Mouse (Mus musculus) layer of hippocampus, postnatal 25 days (tissue): ENCODE results near the gene Nvl. TPM values are rescaled to one million over a fixed set of nuclear protein-coding genes. Genes with fewer than 3 reads are reported as not detected.

Experiments
- DNase-seq, 2 experiments: peaks; one replicate each; pipeline ENCODE4 v3.0.0; 2022; ENCODE audit warnings: mixed read lengths in 2 of 2, low spot score in 1 of 2; ENCODE audit errors: extremely low spot score in 1 of 2
- total RNA-seq, 2 experiments: library from RNA; stranded (reverse); gene quantifications; 2 replicates each; pipeline ENCODE4 v1.2.3; 2021

The Nvl gene
- total RNA-seq, 2 experiments from 2014 or later = 25.1 to 34.5 TPM

DNA sequence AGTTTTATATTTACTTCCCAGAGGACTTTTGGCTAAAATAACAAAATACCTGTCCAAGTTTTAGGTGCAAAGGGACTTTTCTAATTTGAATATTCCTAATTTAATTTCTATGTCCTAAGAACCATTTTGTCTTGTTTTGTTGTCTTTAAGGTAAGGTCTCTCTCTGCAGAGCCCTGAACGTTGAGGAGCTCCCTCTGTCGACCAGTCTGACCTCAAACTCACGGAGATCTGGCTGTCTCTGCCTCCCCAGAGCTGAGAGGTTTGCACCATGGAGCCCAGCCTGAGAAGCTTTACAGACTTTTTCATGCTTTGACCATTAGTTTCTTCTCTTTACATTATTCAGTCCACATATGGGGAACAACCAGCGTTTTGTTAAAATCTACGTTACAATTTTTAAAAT, 70.9 kb downstream of the Nvl start:
- DNase-seq = no peak

DNA sequence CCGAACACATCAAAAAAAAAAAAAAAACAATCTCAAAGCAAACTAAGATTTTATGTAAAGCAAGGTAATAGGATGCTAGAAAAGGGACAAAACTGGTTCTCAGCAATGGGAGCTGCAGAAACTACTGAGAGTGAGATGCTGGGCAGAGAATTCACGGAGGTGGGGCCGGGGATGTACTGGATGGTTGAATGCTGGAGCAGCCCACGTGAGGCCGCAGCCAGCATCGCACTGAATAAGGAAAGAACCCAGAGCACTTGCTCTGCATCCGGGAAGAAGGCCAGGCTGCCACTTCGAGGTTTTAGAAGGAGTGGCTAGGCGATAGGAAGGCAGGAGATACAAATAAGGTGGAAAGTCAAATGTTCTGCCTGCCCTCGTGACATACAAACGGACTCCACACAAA, 74.3 kb downstream of the Nvl start:
- DNase-seq = no peak

DNA sequence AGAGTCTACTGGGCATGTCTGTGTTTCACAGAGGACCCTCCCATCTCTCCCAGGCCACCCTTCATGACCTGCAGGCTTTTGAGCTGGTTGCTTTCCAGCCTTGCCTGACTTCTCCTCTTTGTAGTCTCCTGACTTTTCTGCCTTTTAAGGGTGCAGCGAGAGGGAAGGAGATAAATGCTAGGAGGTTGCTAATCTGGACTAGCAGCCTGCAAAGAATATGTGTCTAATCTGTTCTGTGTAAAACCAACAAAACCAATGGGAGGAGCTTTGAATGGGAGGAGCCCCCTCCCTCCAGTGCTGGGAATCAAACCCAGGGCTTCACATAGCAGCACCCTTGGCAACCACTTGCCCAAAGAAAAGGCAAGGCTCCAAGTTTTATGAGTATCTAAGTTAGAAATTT, 75.7 kb downstream of the Nvl start:
- DNase-seq = no peak

DNA sequence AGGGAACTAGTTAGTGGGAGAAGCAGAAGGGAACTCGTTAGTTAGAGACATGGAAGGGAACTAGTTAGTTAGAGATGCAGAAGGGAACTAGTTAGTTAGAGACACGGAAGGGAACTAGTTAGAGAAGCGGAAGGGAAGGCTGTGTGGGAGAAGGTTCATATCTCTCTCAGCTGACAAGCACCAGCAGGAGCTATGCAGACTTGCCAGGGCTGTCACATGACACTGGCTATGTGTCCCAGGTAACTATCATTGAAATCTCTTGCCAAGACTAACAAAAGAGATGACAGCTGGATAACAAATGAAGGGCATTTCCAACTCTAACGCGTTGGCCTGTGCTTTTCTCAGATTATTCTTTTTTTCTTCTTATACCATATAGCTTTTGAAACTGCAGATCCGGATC, 79.4 kb downstream of the Nvl start:
- DNase-seq = no peak

DNA sequence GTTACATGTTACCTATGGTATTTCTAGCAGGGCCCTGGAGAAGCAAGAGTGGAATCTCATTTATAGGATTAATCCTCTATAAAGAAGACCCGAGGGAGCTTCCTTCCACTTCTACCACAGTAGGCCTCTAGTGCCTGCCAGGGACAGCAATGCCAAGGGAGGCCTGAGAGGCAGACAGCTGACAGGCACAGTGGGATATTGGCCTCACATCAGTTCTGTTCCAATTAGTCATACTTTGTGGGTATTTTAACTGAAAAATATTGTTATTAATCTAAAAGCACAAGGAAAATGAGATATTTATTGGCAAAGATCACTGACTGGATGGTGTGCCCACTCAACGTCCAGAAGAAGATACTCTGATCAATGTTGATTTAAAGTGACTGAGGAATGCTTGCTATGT, 80.0 kb downstream of the Nvl start:
- DNase-seq = no peak

DNA sequence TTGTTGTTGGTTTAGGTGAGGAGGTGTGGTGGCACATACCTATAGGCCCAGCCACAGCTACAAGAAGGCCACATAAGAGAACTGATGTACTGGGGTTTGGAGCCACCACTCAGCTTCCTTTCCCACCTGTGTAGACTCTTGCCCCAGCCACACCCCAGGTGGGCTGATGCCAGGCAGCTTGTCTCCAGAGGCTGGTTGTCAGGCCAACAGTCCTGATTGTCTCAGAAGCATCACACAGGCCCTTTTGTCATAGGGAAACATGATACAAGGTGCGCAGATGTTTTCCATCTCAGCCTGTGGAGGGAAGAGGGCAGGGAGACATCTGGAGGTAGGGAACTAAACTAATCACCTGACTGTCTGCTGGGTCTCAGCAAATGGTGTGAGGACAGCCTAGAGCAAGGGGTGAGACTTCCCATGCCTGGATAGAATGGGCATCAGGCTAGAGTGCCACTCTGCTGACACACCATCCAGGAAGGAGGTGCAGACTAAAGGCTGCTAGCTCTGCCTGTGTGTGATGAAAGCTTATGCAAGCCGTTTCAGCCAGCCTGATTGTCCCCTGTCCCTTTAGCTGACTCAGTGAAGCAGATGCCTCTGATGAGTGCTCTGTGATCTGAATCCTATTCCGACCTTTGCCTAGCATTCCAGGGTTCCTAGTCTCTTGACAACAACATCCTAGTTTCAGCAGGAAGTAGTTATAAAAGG, 82.1 kb downstream of the Nvl start:
- DNase-seq = no peak

DNA sequence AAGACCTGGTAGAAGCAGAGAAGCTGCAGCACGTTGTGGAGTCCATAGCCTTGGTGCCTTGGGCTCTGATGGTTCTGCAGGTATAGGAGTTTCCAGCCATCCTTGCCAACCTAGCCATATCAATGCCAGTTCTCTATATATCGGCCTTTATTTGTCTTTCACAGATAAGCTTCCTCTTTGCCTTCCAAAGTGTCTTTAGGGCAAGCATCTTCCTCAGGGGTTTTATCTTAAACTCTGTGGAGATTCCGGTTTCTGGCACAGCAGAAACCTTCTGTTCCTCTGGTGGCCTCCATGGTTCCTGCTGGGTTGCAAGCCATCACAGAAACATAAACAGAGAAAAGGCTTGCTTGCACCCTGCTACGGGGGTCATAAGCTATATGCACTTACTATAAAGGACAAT, 91.1 kb downstream of the Nvl start:
- no peak for DNase-seq

DNA sequence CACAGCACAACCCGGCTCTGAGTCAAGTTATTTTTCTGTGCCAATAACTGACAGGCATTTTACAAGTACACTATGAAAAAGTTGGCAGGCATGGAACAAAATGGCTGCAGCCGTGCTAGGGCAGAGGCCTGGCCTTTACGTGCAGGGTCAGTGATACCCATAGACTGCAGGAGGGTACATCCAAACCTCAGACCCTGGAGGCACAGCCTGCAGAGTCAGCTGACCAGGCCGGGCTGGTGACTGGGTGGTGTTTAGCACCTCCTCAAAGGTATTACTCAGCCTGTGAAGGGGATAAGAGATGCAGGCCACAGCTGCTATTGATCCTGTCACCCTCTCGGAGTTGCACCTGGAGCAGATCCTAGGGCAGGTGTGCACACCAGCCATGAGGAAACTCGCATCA, 93.1 kb downstream of the Nvl start, which contains the start of gene 9130409I23Rik:
9130409I23Rik (plus strand) TSS at position 301 of the 400 bp plus-strand sequence.
- DNase-seq = no peak

DNA sequence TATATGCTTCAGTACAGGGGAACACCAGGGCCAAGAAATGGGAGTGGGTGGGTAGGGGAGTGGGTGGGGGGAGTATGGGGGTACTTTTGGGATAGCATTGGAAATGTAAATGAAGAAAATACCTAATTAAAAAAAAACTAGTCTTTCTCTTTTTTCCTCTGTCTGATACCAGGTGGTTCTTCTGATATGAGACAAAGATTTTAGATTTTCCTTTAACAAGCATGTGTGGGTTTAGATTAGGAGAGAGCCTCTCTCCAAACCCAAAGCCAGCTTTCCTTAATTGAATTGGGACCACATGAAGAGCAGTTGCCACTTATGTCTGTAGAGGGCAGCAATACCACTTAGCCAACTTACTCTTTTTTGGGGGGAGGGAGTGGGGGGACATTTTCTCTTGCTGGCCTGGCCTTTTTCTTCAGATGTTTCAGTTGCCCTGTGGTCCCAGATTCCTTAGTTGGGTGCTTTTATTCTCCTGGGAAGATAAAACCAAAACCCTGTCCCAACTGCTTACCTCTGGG, 94.6 kb downstream of the Nvl start:
- DNase-seq = no peak

DNA sequence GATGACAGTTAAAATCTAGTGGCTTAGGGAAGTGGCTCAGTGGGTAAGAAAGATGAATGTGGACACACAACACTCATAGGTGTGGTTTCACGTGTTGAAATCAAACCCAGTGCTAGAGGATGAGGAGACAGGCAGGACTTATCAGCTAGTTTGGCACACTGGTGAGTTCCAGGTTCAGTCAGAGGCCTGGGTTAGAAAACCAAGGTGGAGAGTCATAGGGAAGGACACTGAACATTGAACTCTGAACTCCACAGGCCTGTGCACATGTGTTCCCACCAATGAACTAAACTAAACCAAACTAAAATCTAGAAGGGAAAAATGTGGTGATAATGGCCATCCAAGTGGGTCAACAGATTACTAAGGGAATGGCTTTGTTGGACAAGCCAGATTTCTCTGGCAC, 96.5 kb downstream of the Nvl start:
- no peak for DNase-seq

DNA sequence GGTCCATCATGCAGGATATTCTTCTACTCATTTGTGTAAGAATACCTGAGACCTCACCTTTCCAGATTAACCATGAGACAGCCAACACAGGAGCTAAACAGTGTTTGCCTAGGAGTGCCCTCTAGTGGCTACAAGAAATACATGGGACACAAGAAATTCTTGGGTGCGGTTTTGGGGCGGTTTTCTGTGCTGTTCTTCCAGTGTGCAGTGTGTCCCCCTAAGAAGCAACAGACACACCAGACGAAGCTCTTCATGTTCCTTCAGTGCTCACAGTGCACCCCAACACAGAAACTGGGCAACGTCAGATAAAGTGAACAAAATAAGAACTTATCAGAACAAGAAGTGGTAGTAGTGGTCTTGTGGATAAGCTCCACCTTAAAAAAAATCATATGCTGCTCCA, 104.4 kb downstream of the Nvl start:
- no peak for DNase-seq

DNA sequence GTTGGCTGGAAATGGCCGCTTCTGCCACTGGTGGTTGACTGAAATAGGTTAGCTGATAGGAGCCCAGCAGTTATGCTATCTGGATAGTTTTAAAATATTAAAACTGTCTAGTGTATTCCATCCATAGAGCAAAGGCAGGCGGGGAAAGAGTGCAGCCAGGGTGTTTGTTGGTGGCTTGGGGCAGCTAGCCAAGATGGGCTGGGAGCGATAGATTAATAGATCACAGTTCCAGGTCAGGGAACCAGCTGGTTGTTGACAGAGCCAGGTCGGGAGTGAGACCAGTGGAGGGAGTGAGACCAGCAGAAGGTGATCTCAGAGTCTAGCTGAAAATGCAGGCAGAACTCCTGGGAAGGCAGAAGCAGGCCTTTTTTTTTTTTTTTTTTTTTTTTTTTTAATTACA, 106.4 kb downstream of the Nvl start:
- no peak for DNase-seq

Other genes with a start within 250 kb of the Nvl start
- gene Pycr2, start 239.9 kb downstream of the Nvl start, total RNA-seq = 10 to 100 TPM; 40.0 to 48.0 TPM
- 10 to 100 TPM; 11.2 to 12.4 TPM for gene Lefty1, start 209.2 kb downstream of the Nvl start, total RNA-seq
- gene Tmem63a, start 201.9 kb downstream of the Nvl start, total RNA-seq = 10 to 100 TPM; 18.7 to 18.9 TPM
- 10 to 100 TPM; 26.8 to 31.2 TPM for gene Ephx1, start 123.3 kb downstream of the Nvl start, total RNA-seq
- under 1 TPM in 1 of 2 experiments, not detected in 1; 0.15 TPM for gene 9130409I23Rik, start 93.0 kb downstream of the Nvl start, total RNA-seq
- 10 to 100 TPM; 22.8 to 27.1 TPM for gene Cnih4, start 489 bp upstream of the Nvl start, total RNA-seq
- 100 to 1,000 TPM; 109 to 116 TPM for gene Wdr26, start 67.8 kb upstream of the Nvl start, total RNA-seq
- 10 to 100 TPM; 64.2 to 66.6 TPM for gene Cnih3, start 208.4 kb upstream of the Nvl start, total RNA-seq